Mouse (Mus musculus) thymus, adult 2 months (tissue): ENCODE data around the gene Gm20388.

ENCODE experiments used
- CTCF ChIP-seq: fragments of 200-500 bp; IDR thresholded peaks from 2 replicates; pipeline ENCODE4 v1.5.1; 2012; ENCODE audit warnings: mild to moderate bottlenecking, control low read depth, low read length, moderate library complexity, borderline replicate concordance; ENCODE audit not compliant: control insufficient read depth, poor library complexity, insufficient read depth; ENCODE audit errors: extremely low read depth
- POLR2A ChIP-seq: fragments of 200-500 bp; IDR thresholded peaks from 2 replicates; pipeline ENCODE4 v1.6.1; 2012; ENCODE audit warnings: mild to moderate bottlenecking, low read length, control low read depth, moderate library complexity; ENCODE audit not compliant: control insufficient read depth, poor library complexity, insufficient read depth; ENCODE audit errors: extremely low read depth

- TF ChIP-seq CTCF (no peak), POLR2A (no peak)
These were observed 2733.7 kb downstream of the Gm20388 start for GRCm38 (mm10) chr8:122644175-122644954.
